Mouse (Mus musculus) embryo, embryonic 11 days (tissue): ENCODE measurements around the gene Arsb.
A peak's percentile ranks its signal among the peaks of the same experiment; 100 is the strongest.

Experiments used
- DNase-seq: peaks from one replicate; pipeline ENCODE4 v3.0.0-alpha.2; 2015

Arsb gene

GRCm38 (mm10) chr13:93847614-93848013 lies 76.2 kb downstream of the Arsb start:
- DNase-seq, result no peak

- DNase-seq, result no peak
Observed at GRCm38 (mm10) chr13:93848615-93849014, 77.2 kb downstream of the Arsb start.

- DNase-seq, result no peak
Observed at GRCm38 (mm10) chr13:93849751-93850355, 78.4 kb downstream of the Arsb start.

GRCm38 (mm10) chr13:93850674-93851073 lies 79.2 kb downstream of the Arsb start:
- peak; percentile 31 for DNase-seq

- DNase-seq, result peak; percentile 41
Observed at GRCm38 (mm10) chr13:93852419-93853138, 81.1 kb downstream of the Arsb start.

- DNase-seq, result no peak
Observed at GRCm38 (mm10) chr13:93853767-93854166, 82.3 kb downstream of the Arsb start.

GRCm38 (mm10) chr13:93854325-93854724 lies 82.9 kb downstream of the Arsb start:
- DNase-seq, result no peak

- no peak for DNase-seq
Observed at GRCm38 (mm10) chr13:93854966-93855562, 83.6 kb downstream of the Arsb start.

- peak; percentile 31 for DNase-seq
Observed at GRCm38 (mm10) chr13:93855701-93856183, 84.3 kb downstream of the Arsb start.

- DNase-seq, result no peak
Observed at GRCm38 (mm10) chr13:93861211-93861610, 89.8 kb downstream of the Arsb start.

GRCm38 (mm10) chr13:93864066-93864740 lies 92.8 kb downstream of the Arsb start:
- DNase-seq, result no peak

- no peak for DNase-seq
Observed at GRCm38 (mm10) chr13:93866638-93867037, 95.2 kb downstream of the Arsb start.

GRCm38 (mm10) chr13:93871681-93872080 lies 100.3 kb downstream of the Arsb start:
- DNase-seq, result no peak

GRCm38 (mm10) chr13:93872591-93872990 lies 101.2 kb downstream of the Arsb start:
- no peak for DNase-seq

- DNase-seq, result no peak
Observed at GRCm38 (mm10) chr13:93877924-93878323, 106.5 kb downstream of the Arsb start.

- no peak for DNase-seq
Observed at GRCm38 (mm10) chr13:93879426-93879825, 108.0 kb downstream of the Arsb start.

- no peak for DNase-seq
Observed at GRCm38 (mm10) chr13:93882132-93882531, 110.7 kb downstream of the Arsb start.

GRCm38 (mm10) chr13:93886999-93887398 lies 115.6 kb downstream of the Arsb start:
- no peak for DNase-seq

- no peak for DNase-seq
Observed at GRCm38 (mm10) chr13:93888196-93888595, 116.8 kb downstream of the Arsb start.

GRCm38 (mm10) chr13:93888916-93889315 lies 117.5 kb downstream of the Arsb start:
- DNase-seq, result no peak

- DNase-seq, result no peak
Observed at GRCm38 (mm10) chr13:93889991-93890390, 118.6 kb downstream of the Arsb start.

GRCm38 (mm10) chr13:93891276-93891675 lies 119.8 kb downstream of the Arsb start:
- no peak for DNase-seq

- no peak for DNase-seq
Observed at GRCm38 (mm10) chr13:93892101-93892500, 120.7 kb downstream of the Arsb start.
